Mouse (Mus musculus) embryo, embryonic 10 days (tissue): ENCODE results near the gene Clmp.

Experiments used
- DNase-seq: peaks from one replicate; pipeline ENCODE4 v3.0.0-alpha.2; 2015; ENCODE audit warnings: low spot score

The Clmp gene

DNA sequence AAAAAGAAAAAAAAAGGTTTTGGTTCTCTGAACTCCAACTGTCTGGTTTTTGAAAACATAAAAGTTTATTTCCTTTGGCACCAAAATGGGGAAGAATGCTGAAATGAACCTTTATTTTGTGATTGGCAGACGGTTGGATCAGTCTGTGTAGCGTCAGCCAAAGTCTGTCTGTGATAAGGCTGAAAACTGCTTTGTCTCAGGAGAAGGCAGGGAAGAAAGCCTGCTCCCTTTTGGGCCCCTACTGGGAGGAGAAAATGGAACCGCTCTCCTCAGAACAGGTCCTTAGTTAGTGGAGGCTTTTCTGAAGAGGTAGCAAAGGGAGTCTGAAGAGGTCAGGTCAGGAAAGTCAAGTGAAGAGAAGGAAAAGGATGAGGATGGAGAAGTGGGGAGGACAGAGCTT is 7.3 kb downstream of the Clmp start:
- no peak for DNase-seq

DNA sequence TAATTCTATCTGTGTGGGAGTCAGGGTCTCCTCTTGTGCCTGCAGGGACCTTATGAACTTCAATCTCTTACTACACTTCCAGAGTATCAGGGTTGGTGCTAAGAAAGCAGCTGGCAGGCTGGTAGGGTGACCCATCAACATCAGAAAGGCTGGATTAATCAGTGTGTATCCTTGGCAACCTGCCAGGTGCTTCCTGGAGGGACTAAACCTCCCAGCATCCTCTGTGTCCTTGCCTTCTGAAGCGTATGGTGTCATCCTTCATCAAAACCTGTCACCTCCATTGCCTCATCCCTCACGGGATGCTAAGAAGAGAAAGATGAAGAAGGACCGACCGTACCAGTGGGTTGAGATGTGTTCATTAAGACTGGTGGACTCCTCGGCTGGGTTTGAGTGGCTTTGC is 8.0 kb downstream of the Clmp start:
- DNase-seq, result no peak

DNA sequence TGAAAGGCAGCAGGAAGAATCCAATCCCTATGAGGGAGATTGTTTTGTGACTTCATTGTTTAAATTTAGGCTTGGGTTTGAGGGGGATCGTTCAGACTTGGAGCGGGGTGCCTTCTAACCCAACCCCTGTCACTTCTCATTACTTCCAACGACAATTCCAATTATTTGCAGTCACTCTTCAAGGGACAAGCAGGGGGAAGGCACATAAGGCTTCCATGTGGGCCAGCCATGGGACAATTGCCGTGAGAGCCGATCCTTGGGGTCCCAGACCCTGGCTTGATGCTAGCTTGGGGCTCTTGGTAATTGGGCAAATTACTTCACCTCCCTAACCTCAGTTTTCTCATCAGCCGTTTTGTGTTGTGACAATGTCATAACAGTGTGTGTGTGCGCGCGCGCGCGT is 8.5 kb downstream of the Clmp start:
- DNase-seq, result no peak

DNA sequence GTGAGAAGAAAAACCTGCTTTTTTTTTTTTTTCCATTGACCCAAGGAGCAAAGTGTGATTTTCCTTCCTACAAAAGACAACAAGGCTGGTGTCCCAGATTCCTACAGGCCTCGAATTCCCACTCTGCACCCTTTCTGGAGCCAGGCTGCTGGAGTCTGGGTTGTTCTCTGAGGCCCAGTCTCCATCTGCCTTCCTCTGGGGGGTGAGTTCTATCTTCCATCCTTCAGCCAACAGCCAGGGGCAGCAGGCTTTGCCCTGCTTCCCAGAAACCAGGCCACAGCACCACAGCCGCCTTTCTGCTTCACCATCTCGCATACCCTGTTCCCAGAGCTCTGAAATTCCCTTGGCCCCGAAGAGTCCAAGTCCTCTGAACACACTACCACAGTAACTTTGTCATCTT is 10.3 kb downstream of the Clmp start:
- no peak for DNase-seq

DNA sequence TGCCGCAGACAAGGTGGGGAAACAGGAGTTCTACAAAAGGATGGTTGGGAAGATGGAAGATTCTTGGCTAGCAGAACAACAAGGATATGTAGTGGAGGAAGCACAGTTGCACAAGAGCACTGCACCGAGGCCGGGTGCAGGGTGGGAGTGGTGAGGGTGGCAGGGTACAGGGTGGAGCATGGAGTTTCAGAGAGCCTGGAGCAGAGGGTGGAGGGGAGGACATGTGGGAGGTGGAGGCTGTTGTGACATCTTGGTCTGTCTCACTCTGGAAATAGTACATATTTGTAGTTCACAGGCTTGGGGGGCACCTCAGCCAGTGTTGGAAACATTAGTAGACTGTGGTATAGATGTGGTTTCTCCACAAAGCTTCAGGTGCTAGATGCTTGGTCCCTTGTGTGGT is 13.4 kb downstream of the Clmp start:
- DNase-seq, result no peak

DNA sequence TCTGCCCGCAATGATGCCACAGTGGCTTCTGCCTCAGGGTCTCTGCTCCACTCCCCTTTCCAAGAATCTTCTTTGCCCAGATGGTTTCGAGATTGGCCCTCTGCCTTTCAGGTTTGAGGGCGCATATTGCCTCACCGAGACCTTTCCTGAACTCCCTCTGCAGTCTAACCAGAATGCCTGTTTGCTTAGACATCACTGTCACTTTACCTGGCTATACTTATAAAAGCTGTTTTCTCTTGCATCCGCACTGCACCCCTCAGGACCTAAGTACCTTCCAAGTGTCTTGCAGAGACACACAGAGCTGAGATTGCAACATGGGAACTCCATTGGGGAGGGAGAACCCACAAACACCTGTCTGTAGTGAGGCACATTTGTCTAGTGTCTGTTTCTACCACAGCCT is 14.5 kb downstream of the Clmp start:
- no peak for DNase-seq

DNA sequence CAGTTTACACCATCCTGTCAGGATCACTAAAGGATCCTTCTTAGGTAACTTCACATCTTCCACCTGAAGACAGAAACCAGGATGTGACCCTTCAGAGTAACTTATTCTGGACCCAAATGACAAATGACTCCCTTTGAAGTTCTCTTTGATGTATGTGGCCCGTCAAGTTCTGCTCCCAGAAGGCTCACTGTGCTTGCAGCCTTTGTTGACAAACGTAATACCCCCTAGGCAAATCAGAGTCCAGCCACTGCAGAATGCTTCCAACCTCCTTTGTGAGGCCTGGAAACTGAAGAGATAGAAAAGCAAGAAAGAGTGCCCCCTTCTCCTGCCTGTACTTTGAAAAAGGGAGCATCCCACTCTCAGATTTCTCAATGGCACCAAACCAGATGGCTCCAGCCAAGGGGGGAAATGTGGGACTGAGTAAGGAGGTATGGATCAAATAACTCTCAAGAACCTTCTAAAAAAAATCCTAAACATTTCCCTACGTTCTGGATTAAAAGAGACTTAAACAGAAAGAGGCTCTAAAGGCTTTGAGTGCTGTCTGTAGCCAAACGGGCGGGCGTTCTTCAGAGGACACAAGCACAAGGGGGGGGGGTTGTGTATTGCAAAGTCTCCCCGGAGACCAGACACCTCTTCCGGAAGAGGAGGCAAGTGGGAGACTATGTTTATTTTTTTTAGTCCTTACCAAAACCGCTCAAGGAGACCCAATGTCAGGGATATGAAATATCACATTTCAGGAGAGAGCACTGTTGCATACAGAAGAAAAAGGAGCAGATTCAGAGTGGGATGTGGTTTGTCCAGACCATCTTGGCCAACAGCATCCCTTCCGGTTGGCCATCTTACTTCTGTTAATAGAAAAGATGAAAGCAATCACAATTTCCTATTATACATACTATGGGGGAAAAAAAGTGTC is 18.9 kb downstream of the Clmp start:
- peak; percentile 64 for DNase-seq

DNA sequence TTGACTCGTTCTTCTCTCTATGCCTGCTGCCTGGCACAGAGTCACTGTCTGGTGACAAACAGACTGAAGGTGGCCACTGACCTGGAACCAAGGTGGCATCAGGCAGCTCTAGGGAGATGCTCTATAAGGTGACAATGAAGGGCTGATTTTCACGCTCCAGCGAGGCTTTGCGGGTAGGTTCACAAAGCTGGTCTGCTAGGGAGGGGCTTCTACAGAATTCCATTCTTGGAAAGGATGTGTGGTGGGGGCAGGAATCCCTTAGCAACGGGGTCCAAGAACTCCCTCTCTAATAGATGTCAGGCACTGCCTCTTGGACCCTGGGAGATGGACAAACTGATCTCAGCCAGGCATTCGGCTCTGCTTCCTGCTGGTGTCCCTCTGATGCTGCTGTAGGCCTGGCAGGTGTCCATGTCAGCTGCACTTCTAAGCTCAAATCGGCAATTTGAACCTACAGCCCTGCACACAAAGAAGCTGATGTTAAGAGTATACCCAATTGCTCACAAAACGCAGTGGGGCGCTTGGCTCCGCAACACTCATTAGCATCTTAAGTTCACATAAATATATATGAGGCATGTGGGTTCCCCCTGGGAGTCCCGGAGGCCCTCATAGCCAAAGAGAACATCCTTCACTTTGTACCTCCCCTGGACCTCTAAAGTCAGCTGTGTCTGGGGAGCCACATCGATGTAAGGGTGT is 22.8 kb downstream of the Clmp start:
- no peak for DNase-seq

DNA sequence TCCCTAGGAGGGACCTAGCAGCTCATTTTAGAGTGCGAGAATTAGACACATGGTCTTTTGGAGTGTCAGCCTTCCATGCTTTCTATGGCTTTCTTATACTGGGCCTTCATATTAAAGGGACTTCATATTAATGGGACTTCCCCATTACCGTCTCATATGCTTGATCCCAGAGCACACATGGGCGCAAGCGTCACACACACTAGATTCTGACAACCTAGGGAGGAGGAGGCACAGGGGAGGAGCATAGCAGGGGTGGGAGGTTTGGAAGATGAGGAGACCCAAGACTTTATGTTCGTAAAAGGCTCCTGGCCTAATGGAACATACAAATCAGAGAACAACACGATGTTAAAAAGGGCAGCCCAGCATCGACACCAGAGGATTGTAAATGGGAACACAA is 23.4 kb downstream of the Clmp start:
- DNase-seq, result no peak

DNA sequence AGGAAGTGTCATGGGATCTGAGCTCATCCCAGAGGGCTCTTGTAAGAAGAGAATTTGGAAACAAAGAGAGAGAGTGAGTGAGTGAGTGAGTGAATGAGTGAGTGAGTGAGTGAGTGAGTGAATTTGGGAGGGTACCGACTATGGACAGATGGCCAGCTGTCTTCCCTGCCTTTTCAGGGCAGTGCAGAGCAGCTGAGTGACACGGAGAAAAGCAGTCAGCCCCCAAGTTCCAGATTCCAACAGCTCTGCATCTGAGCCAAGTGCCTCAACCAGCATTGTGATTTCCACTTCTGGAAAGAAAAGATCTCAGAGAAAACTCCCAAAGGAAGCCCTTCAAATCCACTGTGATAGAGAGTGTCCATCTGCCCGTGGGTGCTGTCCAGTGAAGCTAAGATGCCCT is 23.8 kb downstream of the Clmp start:
- no peak for DNase-seq

DNA sequence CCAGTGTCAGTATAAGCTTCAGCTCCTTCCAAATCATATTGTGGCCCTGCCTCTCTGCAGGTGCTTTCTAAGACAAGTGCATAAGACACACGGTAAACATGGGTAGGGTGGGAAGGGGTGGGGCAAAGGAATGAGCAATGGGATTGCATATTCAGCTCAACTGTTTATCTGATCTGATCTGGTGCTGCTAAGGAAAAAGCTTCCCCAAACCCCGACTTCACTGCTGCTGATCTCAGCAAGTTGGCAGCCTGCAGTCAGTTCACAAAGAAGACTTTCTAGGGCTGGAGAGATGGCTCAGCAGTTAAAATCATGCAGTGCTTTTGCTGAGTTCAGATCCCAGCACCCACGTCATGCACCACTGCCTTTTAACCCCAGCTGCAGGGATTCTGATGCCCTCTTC is 24.2 kb downstream of the Clmp start:
- no peak for DNase-seq

DNA sequence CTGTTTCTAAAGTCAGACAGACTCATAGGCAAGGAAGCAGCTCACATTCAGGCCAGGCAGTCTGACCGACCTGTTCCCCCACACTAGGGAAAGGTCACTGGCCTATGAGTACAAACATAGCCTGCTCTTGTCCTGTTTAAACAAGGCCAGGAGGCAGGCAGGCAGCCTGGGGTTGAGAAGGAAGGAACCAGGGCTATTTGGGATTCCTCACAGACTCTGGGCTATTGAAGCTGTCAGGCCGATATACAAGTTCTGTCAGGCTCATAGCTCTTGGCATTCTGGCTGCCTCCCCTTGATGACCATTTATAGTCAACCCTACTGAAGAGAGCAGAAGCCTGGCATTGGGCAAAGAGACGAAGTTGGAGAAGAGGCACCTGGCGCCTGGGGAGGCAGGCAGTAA is 25.9 kb downstream of the Clmp start:
- peak; percentile 54 for DNase-seq

DNA sequence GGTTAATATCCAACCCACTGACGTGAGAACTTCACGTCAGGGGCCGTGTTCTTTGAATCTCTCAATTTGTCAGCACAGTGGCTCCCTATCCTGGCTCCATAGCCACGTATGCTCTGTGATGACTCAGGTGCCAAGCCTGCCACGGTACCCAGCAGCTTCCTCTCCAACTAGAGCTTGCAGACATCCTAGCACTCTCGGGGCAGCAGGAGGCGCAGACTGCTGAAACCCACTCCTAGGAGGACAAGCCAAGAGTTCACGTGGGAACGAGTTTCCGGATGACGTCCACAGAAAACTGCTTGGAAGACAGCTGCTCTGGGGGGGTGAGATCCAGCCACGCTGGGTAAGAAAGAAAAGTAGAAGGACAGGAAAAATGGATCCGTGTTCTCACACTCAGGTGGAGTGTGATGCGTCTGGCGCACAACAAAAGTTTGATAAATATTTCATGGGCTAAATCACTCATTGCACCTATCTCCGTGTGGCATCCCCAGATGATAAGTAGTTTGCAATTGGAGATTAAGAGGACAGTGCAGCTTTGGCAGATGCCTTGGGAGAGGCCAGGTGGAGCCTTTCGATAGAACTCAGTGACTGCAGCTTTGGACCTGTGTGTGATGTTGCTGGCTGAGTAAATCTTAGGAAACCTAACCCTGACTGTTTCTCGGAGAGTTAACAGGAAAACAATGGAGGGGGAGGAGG is 31.6 kb downstream of the Clmp start:
- no peak for DNase-seq

DNA sequence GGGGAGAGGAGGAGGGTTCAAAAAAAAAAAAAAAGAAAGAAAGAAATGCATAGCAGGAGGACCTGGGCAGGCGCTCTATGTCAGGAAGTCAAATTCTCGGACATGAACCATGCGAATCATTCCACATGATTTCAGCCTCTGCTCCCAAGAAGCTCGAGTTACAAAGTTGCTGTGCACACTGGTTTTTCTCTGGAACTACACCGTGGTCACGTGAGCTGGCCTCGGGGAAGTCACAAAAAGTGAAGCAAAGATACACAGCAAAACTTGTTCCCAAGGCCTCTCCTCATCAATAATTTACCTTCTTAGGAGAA is 32.1 kb downstream of the Clmp start:
- peak; percentile 58 for DNase-seq

DNA sequence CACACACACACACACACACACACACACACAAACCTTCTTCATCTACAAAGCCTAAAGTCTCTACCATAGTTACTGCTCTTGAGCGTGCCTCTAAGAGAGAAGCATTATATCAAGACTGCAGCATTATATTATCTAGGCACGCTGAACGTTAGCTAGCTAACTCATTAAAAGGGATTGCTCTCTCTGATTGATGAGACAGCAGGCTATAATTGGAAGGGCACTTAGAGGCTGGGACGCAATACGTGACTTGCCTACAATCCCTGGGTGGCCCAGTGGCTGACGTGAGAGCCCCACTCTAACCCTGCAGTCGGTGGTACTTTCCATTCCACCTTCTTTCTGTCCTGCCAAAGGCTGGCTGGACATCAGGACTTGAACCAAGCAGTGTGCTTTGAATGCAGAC is 35.1 kb downstream of the Clmp start:
- peak; percentile 27 for DNase-seq

DNA sequence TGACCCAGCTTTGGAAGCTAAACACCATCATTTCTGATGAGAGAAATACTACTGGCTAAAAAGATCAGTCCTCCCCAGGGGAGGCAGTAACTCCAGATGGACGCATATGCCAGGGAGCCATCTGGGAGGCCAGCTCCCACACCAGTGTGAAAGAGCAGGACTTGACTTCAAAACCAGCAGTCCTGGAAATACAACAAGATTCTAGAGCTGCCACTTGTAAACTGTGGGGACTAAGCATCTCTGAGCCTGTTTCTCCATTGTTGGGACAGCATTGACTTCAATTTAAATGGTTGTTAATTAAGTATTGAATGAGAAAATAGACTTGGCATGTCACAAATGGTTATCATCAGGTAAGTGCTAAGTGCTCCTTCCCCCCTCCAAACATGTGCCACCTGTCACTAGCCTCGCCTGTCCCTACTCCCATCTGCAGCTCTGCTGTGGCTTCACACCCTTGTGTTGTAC is 37.6 kb downstream of the Clmp start:
- no peak for DNase-seq

DNA sequence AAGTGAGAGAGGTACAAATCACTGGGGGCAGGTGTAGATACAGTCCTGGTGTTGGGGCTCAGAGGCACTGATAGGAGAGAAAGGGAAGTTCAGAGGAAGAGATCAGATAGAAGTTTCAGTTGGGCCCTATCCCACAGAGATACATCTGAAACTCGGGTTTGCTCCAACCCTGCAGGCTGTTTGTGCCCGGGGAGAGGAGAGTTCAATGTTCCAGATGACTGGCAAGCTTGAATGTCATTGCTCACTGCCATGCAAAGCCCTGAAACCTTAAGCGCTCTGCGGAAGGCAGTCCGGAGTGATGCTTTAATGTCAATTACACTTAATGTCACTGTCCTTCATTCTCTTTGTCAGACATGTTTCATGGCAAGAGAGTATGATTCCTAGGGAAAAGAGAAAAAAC is 39.2 kb downstream of the Clmp start:
- DNase-seq, result no peak

DNA sequence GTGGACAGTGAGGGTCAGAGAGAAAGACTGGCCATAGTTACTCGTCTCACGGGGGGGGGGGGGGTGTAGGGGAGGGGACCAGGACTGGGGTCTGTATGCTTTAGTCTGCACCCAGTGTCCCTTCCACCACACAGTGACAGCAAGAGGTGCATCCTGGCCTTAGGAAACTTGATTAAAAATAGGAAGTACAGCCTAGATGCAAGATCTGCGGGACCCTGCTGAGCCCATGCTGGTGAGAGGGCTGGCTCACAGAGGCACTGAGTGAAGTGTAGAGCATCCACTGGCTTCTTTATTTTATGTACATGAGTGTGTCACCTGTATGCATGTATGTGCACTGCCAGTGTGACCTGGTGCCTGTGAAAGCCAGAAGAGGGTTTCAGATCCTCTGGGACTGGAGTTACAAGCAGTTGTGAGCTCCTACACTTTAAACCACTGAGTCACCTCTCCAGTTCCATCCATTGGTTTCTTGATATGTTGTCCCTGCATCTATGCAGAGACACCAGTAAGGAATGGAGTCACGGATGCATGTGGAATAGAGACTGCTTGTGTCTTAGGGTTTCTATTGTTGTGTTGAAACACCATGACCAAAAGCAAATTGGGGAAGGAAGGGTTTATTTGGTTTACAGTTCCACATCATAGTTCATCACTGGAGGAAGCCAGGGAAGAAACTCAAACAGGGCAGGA is 41.5 kb downstream of the Clmp start:
- no peak for DNase-seq

DNA sequence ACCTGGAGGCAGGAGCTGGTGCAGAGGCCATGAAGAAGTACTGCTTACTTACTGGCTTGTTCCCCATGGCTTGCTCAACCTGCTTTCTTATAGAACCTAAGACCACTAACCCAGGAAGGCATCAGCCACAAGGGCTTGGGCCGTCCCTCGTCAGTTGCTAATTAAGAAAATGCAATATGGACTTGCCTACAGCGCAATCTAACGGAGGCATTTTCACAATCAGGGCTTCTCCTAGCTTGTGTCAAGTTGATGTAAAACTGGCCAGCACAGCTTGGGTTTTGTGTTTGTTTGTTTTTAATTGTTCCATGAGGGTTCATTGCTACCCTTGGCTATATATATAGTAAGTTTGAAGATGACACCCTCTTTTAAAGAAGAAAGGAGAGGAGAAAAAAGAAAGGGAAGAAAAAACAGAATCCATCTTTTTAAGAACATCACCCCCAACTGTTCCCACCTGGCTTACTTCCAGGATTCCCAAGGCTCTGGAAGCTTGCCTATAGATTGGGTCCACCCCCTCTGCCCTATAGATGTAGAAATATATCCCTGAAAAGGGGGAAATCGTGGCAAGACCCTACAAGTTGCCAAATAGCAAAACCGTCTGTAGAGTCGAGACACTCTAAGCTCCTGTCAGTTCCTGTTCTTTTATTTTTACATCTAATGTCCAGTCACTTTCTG is 42.2 kb downstream of the Clmp start:
- no peak for DNase-seq

DNA sequence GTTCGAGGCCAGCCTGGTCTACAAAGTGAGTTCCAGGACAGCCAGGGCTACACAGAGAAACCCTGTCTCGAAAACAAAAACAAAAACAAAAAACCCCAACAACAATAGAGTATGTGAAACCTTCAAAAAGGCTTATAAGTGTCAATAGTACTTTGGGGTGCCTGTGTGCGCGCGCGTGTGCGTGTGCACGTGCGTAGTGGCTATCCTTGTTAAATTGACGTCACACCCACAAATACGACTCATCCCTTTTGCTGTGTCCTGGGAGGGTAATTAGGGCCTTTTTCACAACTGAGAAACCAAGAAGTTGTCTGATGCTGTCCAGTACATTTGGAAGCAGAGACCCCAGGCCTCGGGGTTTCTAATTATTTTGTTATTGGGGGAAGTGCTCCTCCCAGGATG is 44.5 kb downstream of the Clmp start:
- no peak for DNase-seq

DNA sequence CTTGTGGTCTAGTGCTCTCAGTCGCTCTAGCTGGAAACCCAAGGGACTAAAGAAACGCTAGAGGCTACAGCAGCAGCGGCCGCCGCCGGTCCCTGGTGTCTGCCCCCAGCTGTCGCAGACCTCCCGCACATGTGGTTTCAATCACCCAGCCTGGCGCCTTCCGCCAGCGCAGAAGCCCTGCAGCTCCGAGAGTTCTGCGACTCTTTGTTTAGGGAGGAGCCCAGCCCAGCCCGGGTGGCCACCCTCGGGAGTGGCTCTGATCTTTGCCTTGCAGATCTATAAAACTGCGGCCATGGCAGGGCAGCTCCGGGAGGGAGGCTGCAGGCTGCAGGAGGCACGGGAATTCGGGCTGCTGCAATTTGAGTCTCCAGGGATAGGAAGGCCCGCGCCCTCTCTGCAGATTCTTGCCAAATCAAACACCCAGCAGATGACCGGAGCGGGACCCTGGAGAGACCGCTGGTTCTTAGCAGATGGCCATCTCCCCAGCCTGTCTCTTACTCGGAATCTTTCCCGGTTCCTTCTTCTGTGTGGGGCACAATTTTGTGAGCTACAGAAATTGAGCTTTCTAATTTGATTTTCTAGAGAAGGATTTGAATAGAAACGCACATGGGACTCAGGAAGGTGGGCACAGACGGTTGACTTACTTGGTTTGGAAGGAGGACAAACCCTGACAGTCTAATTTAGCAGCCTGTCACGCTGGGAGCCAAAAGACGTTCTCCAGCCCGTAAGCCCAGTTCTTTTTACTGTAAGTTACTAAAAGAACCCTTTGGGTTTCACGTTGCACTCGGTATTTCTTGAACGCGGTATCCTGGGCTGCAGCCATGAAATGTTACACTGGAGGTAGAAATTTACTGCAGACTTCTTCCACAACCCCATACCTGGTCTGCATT is 45.2 kb downstream of the Clmp start:
- peak; percentile 91 for DNase-seq
